Mouse (Mus musculus): ENCODE measurements around the gene Rab7.
"Not testable (repeated sequence)": the region's sequence is repeated elsewhere in the genome, so short reads cannot be mapped to it uniquely, and the experiment has no call there.

DNA sequence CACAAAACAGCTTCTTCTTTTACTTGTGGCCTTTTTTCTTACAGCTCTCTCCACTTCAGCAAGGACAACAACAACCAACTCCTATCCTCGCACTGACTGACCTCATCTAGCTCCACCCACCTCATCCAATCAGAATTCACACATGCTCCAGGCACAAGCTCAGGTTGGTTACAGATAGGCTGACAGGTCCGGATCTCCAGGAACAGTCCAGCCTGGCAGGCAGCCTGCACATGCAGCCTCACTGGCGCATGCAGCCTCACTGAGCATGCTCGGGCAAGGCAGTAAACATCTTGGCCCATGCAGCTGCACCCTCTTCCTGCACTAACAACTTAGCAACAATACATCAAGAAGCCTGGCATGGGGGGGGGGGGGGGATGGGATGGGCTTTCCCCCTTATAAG is 82.6 kb downstream of the Rab7 start:
- not testable (repeated sequence) for TF ChIP-seq EP300 (IDR thresholded peaks at IDR 0.05; ENCODE audit: insufficient read depth, low read depth, low read length); CTCF (IDR thresholded peaks at IDR 0.05; ENCODE audit: low read depth, low read length); POLR2A (IDR thresholded peaks at IDR 0.05; ENCODE audit: insufficient read depth, low read length)

All from ES-Bruce4 (cell line).